Mouse (Mus musculus) CH12.LX (cell line): ENCODE measurements around the gene Ptx3.
A peak's percentile ranks its signal among the peaks of the same experiment; 100 is the strongest.

Source experiments
- BHLHE40 ChIP-seq: IDR thresholded peaks from 2 replicates; pipeline ENCODE4 v1.6.1; 2011; ENCODE audit warnings: mild to moderate bottlenecking, low read depth, low read length, improper control_type of control experiment
- CTCF ChIP-seq, 2 experiments: IDR thresholded peaks in 1 of 2; conservative IDR thresholded peaks in 1 of 2; 2 replicates each; pipeline ENCODE4 v1.5.1; 2011 to 2012; ENCODE audit warnings: low read depth in 2 of 2, low read length in 2 of 2, improper control_type of control experiment in 1 of 2, inconsistent platforms in 1 of 2, mild to moderate bottlenecking in 1 of 2, moderate library complexity in 1 of 2
- ELF1 ChIP-seq: IDR thresholded peaks from 2 replicates; pipeline ENCODE4 v1.6.1; 2014; ENCODE audit warnings: low read depth, mild to moderate bottlenecking, inconsistent platforms, low read length, improper control_type of control experiment
- EP300 ChIP-seq: IDR thresholded peaks from 2 replicates; pipeline ENCODE4 v1.6.1; 2011; ENCODE audit warnings: low read length, improper control_type of control experiment
- MEF2A ChIP-seq: IDR thresholded peaks from 2 replicates; pipeline ENCODE4 v1.6.1; 2014; ENCODE audit warnings: low read depth, mild to moderate bottlenecking, inconsistent platforms, low read length, improper control_type of control experiment, borderline replicate concordance
- POLR2A ChIP-seq: IDR thresholded peaks from 2 replicates; pipeline ENCODE4 v1.6.1; 2011; ENCODE audit warnings: low read depth, mild to moderate bottlenecking, improper control_type of control experiment, low read length
- USF1 ChIP-seq: IDR thresholded peaks from 2 replicates; pipeline ENCODE4 v1.6.1; 2014; ENCODE audit warnings: low read depth, mild to moderate bottlenecking, inconsistent platforms, low read length, improper control_type of control experiment

- no peak for TF ChIP-seq ELF1
- no peak for TF ChIP-seq USF1
- TF ChIP-seq BHLHE40, result no peak
- peak in 1 of 2 experiments; percentile 66; a peak in 2 of 4 replicates for TF ChIP-seq CTCF (conservative IDR thresholded peaks at IDR 0.05 in 1 of 2, IDR thresholded peaks at IDR 0.05 in 1 of 2; ENCODE audit: low read depth in 2 of 2, low read length in 2 of 2)
- TF ChIP-seq POLR2A, result no peak
- TF ChIP-seq EP300, result no peak
- no peak for TF ChIP-seq MEF2A
Measured at GRCm38 (mm10) chr3:66179647-66180046, 40.1 kb upstream of the Ptx3 start.
